Mouse (Mus musculus): ENCODE data around the gene Snupn. TPM values are rescaled to one million over a fixed set of nuclear protein-coding genes. Genes with fewer than 3 reads are reported as not detected.
"Not testable (repeated sequence)": the region's sequence is repeated elsewhere in the genome, so short reads cannot be mapped to it uniquely, and the experiment has no call there.

Snupn gene
- 29.8 and 33.0 TPM in 2 replicates for polyA plus RNA-seq (2015; fragmentation: Nextera tagmentation; extraction: Ambion mirVana)

DNA sequence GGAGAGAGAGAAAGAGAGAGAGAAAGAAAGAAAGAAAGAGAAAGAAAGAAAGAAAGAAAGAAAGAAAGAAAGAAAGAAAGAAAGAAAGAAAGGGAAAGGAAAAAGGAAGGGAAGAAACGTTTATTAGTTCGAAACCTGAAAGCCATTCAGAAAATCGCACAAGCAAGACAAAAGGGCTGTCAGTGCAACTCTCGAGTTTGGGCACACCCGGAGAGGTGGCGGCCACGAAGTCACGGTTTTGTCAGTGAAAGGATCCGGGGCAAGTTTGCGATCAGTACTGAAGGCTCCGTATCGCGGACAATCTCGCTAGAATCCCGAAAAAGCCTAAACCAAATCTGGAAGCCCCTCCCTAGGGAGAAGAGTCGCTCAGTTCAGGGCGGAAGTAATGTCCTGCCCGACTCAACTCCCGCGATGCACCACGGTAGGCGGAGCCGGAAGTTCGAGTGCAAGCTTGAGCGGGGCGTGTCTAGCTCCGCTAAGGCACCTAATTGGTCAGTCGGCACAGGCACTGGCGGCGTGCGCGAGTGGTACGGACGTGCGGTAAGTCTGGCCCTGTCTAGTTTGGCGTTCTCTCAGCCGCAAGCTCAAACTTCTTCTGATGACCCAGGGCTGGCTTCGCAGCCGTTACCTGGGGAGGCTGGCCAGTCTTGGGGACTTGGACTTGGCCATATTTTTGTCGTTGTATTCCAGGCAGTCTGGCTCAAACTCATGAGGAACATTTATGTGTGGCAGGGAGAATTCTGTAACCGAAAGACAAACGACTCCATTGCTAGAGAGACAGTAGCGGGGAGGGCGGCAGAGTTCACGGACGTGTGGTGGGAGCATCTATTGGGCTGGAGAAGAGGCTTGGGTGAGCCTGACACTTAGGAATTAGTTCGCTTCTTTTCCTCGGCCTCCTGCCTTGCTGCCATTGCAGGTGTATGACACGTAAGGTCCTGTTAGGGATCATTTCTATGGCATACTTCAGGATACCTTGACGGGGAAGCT, at the start of gene Snupn:
Gene Snupn, plus strand, starts transcription at position 465 of the 987 bp plus-strand sequence.
- peak within 1 kb of the TSS; percentile 69 for H3K9ac ChIP-seq
- H3K9me3 ChIP-seq, result no peaks in the 10 kb centered on the region
- peaks cover 13% of the 10 kb centered on the region for H3K4me1 ChIP-seq
- peak; percentile 100 for ATAC-seq (replicated peaks)
- peak within 1 kb of the TSS; percentile 66 for H3K4me3 ChIP-seq
- H3K36me3 ChIP-seq (replicated peaks), result no peaks in the 10 kb centered on the region
- peak within 1 kb of the TSS; percentile 88 for H3K27ac ChIP-seq
- peak within 1 kb of the TSS; percentile 87 for H3K4me2 ChIP-seq
- under 1% methylated on average over 50 of the region's 50 CpGs for WGBS
- no peaks in the 10 kb centered on the region for H3K27me3 ChIP-seq (replicated peaks)

DNA sequence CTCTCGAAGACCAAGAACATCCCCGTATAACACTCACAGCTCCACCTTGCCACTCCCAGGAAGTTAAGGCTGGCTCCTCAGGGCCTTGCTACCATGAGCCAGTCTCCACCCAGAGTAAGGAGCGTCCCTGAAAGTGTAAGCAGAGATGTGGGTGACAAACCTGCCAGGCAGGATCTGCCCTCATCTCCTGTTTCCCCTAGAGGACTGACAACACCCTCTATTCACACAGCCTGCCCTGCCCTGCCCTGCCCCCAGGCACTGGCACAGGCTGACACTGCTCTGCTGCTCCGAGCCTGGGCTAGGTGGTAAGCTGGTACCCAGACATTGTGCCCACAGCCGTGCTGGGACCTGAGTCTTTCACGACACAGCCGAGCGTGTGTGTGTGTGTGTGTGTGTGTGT, 49.5 kb upstream of the Snupn start:
- no peak overlapping the region for H3K4me3 ChIP-seq
- ATAC-seq (replicated peaks), result no peak

DNA sequence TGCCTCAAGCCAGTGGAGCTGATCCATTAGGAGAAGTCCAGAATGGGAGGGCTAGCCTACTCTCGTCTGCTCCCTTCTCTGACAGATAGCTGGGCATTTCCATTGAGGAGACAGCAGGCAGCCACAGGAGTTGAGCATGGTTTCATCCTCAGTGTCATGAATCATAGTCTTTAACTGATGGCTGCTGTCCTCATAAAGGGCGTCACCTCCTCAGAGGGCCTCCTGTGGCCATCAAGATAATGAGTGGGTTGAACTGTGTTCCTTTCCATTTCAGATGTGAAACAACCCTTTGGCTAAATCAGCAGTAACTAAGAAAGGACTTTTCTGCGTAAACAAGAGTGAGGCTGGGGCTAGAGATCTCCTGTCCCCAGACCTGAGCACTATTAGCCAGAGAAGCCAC, 47.0 kb upstream of the Snupn start:
- ATAC-seq (replicated peaks), result no peak
- no peaks in the 10 kb centered on the region for H3K9me3 ChIP-seq
- no peak overlapping the region for H3K4me2 ChIP-seq
- WGBS, result 84% methylated on average over 3 of the region's 3 CpGs
- H3K9ac ChIP-seq, result no peak overlapping the region
- no peaks in the 10 kb centered on the region for H3K4me1 ChIP-seq
- no peak overlapping the region for H3K4me3 ChIP-seq
- H3K27ac ChIP-seq, result no peak overlapping the region
- no peaks in the 10 kb centered on the region for H3K36me3 ChIP-seq (replicated peaks)
- no peaks in the 10 kb centered on the region for H3K27me3 ChIP-seq (replicated peaks)

More for the DNA sequence above, 49.5 kb upstream of the Snupn start:
- Histone ChIP-seq H3K36me3 (replicated peaks) (no peaks in the 10 kb centered on the region), H3K9me3 (no peaks in the 10 kb centered on the region), H3K27me3 (replicated peaks) (no peaks in the 10 kb centered on the region), H3K27ac (no peak overlapping the region), H3K4me2 (no peak overlapping the region), H3K9ac (no peak overlapping the region), H3K4me1 (no peaks in the 10 kb centered on the region)
- WGBS, result 77% methylated on average over 8 of the region's 8 CpGs

DNA sequence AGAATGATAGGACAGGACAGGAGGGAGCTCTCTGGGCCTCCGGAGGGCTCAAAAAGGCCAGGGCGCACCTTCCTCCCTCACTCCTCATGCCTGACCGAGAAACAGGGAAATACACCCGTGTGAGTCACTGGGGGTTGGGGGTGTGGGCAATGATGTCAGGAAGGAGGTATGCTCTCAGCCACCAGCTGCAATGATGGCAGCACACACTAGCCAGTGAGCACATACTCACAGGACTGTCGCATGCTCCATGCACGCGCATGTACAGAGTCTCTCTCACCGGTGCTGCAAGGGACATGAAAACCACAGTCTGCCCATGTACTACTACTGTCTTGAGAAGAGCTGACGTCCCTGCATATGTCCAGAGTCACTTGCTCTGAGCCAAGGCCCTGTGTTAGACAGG, 43.1 kb upstream of the Snupn start:
- Histone ChIP-seq H3K27ac (no peak overlapping the region), H3K4me2 (no peak overlapping the region), H3K27me3 (replicated peaks) (no peaks in the 10 kb centered on the region), H3K4me1 (no peaks in the 10 kb centered on the region), H3K9me3 (no peaks in the 10 kb centered on the region), H3K36me3 (replicated peaks) (no peaks in the 10 kb centered on the region), H3K4me3 (no peak overlapping the region), H3K9ac (no peak overlapping the region)
- no peak for ATAC-seq (replicated peaks)
- 89% methylated on average over 9 of the region's 9 CpGs for WGBS

DNA sequence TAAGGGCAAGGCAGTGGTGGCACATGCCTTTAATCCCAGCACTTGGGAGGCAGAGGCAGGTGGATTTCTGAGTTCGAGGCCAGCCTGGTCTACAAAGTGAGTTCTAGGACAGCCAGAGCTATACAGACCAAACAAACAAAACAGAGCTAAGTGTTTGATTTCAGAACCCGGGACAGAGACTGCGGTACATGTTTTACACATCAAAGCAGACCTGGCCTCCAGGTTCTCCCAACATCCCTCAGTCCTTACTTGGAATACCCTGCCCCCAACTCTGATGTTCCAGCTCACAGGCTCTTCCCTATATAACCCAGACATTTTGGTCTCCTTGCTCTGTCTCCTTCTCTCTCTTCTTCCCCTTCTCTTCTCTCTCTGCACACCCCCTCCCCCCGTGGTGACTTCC, 40.7 kb upstream of the Snupn start:
- not testable (repeated sequence) for H3K9ac ChIP-seq; H3K9me3 ChIP-seq; H3K4me2 ChIP-seq; H3K4me3 ChIP-seq; H3K27me3 ChIP-seq (replicated peaks); H3K4me1 ChIP-seq; ATAC-seq (replicated peaks); H3K27ac ChIP-seq; H3K36me3 ChIP-seq (replicated peaks)
- 55% methylated on average over 4 of the region's 4 CpGs for WGBS

DNA sequence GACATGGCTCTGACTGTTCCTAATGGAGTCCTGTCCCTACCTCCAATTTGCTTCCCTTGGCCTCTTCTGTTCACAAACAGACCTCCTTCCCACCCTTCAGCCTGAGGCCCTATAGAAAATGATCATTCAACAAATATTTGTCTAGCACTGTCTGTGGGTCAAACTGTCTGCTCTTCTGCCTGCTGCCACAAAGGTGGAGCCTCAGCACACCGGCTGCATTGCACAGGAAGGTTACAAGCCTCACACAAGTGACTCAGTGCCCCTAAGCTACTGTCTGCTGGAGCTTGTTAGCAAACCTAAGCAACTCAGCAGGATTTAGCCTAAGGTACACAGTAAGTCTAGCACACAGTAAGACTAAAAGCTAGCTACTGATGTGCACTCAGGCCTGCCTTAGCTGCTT, 39.7 kb upstream of the Snupn start:
- H3K36me3 ChIP-seq (replicated peaks), result no peaks in the 10 kb centered on the region
- no peak overlapping the region for H3K4me2 ChIP-seq
- H3K4me3 ChIP-seq, result no peak overlapping the region
- H3K9ac ChIP-seq, result no peak overlapping the region
- no peak overlapping the region for H3K27ac ChIP-seq
- WGBS, result 63% methylated on average over 1 of the region's 1 CpGs
- H3K27me3 ChIP-seq (replicated peaks), result no peaks in the 10 kb centered on the region
- ATAC-seq (replicated peaks), result no peak
- H3K9me3 ChIP-seq, result no peaks in the 10 kb centered on the region
- H3K4me1 ChIP-seq, result no peaks in the 10 kb centered on the region

DNA sequence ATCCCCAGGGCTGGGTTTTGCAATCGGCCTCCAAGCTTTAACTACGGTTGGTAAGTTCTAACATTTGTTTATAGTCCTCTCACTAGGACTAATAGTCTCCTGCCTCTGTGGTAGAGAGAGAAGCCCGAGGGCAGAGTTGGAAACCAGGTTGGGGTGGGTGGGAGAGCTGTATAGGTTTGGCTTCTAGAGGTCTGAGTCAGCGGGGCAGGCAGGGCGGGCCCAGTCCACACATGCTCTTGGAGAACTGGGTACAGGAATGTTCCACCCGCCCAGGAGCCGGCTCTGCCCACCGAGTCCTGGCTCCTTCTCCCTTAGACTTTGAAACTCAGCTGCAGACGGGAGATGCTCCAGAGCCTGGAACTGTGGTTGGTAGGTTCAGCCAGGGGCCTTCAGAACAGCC, 36.7 kb upstream of the Snupn start:
- Histone ChIP-seq H3K4me3 (no peak overlapping the region), H3K9ac (no peak overlapping the region), H3K27me3 (replicated peaks) (no peaks in the 10 kb centered on the region), H3K36me3 (replicated peaks) (no peaks in the 10 kb centered on the region), H3K4me2 (no peak overlapping the region), H3K4me1 (no peaks in the 10 kb centered on the region), H3K9me3 (no peaks in the 10 kb centered on the region), H3K27ac (no peak overlapping the region)
- WGBS, result 92% methylated on average over 9 of the region's 9 CpGs
- no peak for ATAC-seq (replicated peaks)

DNA sequence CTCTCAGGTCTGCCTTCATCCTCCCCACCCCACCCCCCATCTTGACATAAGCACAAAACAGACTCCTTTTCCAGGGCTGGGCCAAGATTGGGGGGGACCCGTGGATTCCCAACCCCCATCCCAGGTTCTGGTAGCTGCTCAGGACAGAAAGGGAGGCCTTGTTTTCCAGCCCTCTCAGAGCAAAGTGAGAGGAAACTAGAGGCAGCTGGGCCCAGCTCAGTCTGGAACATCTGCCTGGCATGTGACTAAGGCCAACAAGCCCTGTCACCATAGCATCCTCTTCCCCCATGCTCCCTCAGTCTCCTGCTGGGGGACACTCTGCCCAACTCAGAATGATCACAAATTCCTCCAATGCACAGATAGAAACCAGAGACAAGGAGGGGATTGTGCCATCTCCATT, 35.6 kb upstream of the Snupn start:
- H3K4me1 ChIP-seq, result no peaks in the 10 kb centered on the region
- no peak for ATAC-seq (replicated peaks)
- H3K9me3 ChIP-seq, result no peaks in the 10 kb centered on the region
- H3K27me3 ChIP-seq (replicated peaks), result no peaks in the 10 kb centered on the region
- H3K36me3 ChIP-seq (replicated peaks), result no peaks in the 10 kb centered on the region
- H3K4me2 ChIP-seq, result no peak overlapping the region
- no peak overlapping the region for H3K9ac ChIP-seq
- no peak overlapping the region for H3K27ac ChIP-seq
- no peak overlapping the region for H3K4me3 ChIP-seq
- WGBS, result 100% methylated on average over 1 of the region's 1 CpGs

DNA sequence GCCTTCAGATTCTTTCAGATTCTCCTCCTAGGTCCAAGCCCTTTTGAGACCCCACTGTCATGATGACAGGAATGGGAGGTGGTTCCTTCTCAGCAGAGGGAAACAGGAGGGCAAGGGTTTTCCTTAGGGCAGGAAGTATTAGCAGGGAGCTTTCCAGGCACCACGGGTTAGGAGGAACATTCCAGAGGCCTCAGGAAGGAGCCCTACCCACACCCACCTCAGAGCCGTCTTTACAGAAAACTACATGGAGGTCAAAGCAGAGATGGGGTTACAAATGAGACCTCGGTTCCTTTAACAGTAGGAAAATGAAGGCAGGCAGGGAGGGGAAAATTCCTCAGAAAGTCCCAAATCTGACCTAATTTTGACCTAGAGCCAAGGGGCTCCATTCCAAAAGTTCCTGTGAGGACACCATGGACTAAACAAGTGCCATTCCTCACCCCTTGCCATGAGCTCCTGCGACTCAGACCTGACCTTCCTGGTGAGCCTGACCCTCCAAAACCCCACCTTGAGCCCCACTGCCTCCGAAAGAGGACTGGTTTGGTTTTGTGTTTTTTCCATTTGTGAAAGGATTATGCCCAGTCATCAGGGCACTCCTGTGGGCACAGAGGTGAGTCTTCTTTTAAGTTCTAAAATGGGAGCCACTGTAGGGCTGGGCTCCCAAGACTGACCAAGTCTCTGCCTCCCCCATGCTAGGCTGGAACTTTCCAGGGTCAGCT, 34.8 kb upstream of the Snupn start:
- Histone ChIP-seq H3K27me3 (replicated peaks) (no peaks in the 10 kb centered on the region), H3K27ac (no peak overlapping the region), H3K4me1 (no peaks in the 10 kb centered on the region), H3K4me3 (no peak overlapping the region), H3K4me2 (no peak overlapping the region), H3K36me3 (replicated peaks) (no peaks in the 10 kb centered on the region), H3K9ac (no peak overlapping the region), H3K9me3 (no peaks in the 10 kb centered on the region)
- 85% methylated on average over 5 of the region's 5 CpGs for WGBS
- ATAC-seq (replicated peaks), result no peak

DNA sequence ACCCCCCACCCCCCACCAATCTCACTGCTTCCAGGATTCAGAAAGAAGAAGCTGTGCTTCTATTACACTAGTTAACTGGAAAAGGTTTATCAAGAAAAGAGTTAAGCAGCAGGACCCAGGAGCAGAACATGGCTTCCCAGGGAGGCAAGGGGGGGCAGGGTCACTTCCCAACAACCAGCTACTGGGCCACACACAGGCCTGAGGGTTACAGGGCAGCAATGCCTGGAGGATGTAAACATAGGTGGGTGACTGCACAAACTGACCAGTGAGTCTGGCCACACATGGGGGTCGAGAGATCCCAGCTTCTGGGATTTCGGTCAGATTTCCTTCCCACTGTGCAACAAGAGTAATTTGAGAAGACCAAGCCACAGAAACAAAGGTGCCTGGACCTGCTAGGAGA, 33.5 kb upstream of the Snupn start:
- no peak for ATAC-seq (replicated peaks)
- Histone ChIP-seq H3K4me2 (no peak overlapping the region), H3K27me3 (replicated peaks) (no peaks in the 10 kb centered on the region), H3K27ac (no peak overlapping the region), H3K4me1 (no peaks in the 10 kb centered on the region), H3K9me3 (no peaks in the 10 kb centered on the region), H3K36me3 (replicated peaks) (no peaks in the 10 kb centered on the region), H3K4me3 (no peak overlapping the region), H3K9ac (no peak overlapping the region)
- WGBS, result 71% methylated on average over 2 of the region's 2 CpGs

DNA sequence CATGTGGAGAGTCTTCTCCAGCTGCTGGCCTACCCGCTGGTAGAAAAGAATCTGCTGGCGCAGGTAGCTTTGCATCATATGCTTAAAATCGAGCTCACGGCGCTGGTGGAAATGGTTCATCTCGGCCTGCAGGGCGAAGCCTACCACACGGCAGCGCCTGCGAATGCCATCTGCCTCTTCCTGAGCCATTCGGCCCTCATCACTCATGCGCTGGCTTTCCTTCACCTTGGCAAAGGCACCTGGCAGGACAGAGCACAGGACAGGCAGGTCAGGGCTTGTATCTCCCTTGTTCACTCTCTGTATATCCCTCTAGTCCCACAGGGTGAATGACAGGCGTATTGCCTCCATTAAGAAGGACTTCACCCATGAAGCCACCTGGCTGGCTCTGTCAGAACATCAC, 32.2 kb upstream of the Snupn start:
- 0 out of 2 replicates have a peak, but pooled peaks cover under 1% of the 10 kb centered on the region for H3K4me1 ChIP-seq
- H3K4me3 ChIP-seq, result no peak overlapping the region
- no peaks in the 10 kb centered on the region for H3K36me3 ChIP-seq (replicated peaks)
- no peak overlapping the region for H3K9ac ChIP-seq
- H3K9me3 ChIP-seq, result no peaks in the 10 kb centered on the region
- no peak for ATAC-seq (replicated peaks)
- no peak overlapping the region for H3K4me2 ChIP-seq
- H3K27me3 ChIP-seq (replicated peaks), result no peaks in the 10 kb centered on the region
- WGBS, result 96% methylated on average over 13 of the region's 13 CpGs
- H3K27ac ChIP-seq, result no peak overlapping the region

DNA sequence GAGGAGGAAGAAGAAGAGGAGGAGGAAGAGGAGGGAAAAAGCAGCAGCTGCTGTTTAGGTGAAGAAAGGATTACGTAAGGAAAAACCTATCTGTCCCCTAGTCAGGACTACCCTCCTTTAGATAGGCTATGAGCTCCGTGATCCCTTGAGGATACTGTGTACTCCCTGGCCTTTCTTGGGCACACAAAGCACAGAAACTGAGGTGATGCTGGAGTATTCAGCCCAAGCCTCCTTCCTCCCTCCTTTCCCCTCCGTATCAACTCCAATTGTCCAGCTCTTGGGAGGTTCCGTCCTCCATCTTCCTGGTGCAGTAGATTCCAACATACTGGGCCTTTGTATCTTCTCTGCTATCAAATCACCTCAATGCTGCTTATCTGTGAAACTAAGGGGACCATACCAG, 27.9 kb upstream of the Snupn start:
- no peak overlapping the region for H3K27ac ChIP-seq
- WGBS, result 91% methylated on average over 4 of the region's 4 CpGs
- no peak overlapping the region for H3K4me3 ChIP-seq
- no peak for ATAC-seq (replicated peaks)
- H3K36me3 ChIP-seq (replicated peaks), result no peaks in the 10 kb centered on the region
- H3K27me3 ChIP-seq (replicated peaks), result peaks cover 2% of the 10 kb centered on the region; the same call in 1 of the 2 replicates
- H3K9me3 ChIP-seq, result no peaks in the 10 kb centered on the region
- no peak overlapping the region for H3K9ac ChIP-seq
- peaks cover 26% of the 10 kb centered on the region for H3K4me1 ChIP-seq
- H3K4me2 ChIP-seq, result no peak overlapping the region

All from midbrain, embryonic 15.5 days (tissue).